ENCODE assay signal across 29 mouse cellular contexts in genomic region chr1:92309381-92309780, GRCm38 (mm10).
DNase-seq lines count a peak whose midpoint lies in the region; ATAC-seq and TF ChIP-seq lines count a peak whose summit lies in the region.
"Had no signal": no experiment of that assay in that cellular context is flagged by ENCODE, and none has a peak within 500 bp of the region (broad histone marks: within the 10 kb centered on the region; RNA-seq: fewer than 3 reads in every experiment).

No protein-coding gene starts in this region.

- no peaks in the 10 kb centered on the region for H3K79me2 ChIP-seq in heart, adult 2 months (replicated peaks; ENCODE audit: control insufficient read depth, insufficient read depth, low read length)

- no peak for TF ChIP-seq CTCF in heart, adult 2 months (IDR thresholded peaks at IDR 0.05)

- H3K9ac ChIP-seq in forebrain, embryonic 11.5 days (ENCODE audit: low read length) = no peak overlapping the region
- H3K9ac ChIP-seq in forebrain, embryonic 16.5 days (replicated peaks; ENCODE audit: low read depth, low read length) = no peak overlapping the region
- no peak overlapping the region for H3K9ac ChIP-seq in heart, adult 2 months (ENCODE audit: low read depth, low read length)
- H3K9ac ChIP-seq: hindbrain, embryonic 13.5 days; limb, embryonic 15.5 days; liver, embryonic 13.5 days; midbrain, embryonic 12.5 days had no signal

- DNase-seq in forebrain, embryonic 11.5 days (ENCODE audit: low spot score) = peak; percentile 15
- peak in 1 of 2 experiments; percentile 31 for DNase-seq in heart, adult 2 months
- no peak for DNase-seq in heart, embryonic 10.5 days (ENCODE audit: low spot score)
- peak; percentile 0 for DNase-seq in ovary, postnatal 36 days (ENCODE audit: low spot score)
- DNase-seq in ovary, adult 18-20 months (ENCODE audit: low spot score) = no peak
- no peak for DNase-seq in natural killer cell, adult 2 months (ENCODE audit: low spot score in 2 of 2)
- DNase-seq: adrenal gland, adult 2 months; adrenal gland, postnatal 36 days; cerebellum, adult 8-10 months; cerebellum, postnatal 25 days; gastrocnemius, adult 2 months; kidney, adult 8-10 months; liver, embryonic 13.5 days; lung, adult 18-20 months; spleen, adult 18-20 months; thymus, adult 18-20 months; thymus, postnatal 25 days had no signal

- 77% methylated on average over 6 of the region's 6 CpGs for WGBS in forebrain, embryonic 11.5 days
- WGBS in forebrain, embryonic 16.5 days = 73% methylated on average over 6 of the region's 6 CpGs
- WGBS in heart, adult 2 months = 71% methylated on average over 6 of the region's 6 CpGs
- 86% methylated on average over 6 of the region's 6 CpGs for WGBS in heart, embryonic 10.5 days

- TF ChIP-seq EP300 in heart, adult 2 months (IDR thresholded peaks at IDR 0.05; ENCODE audit: insufficient read depth, low read depth, low read length) = no peak

- H3K4me1 ChIP-seq in forebrain, embryonic 11.5 days (replicated peaks; ENCODE audit: control insufficient read depth, insufficient read depth, low read length) = no peaks in the 10 kb centered on the region
- no peaks in the 10 kb centered on the region for H3K4me1 ChIP-seq in forebrain, embryonic 16.5 days (replicated peaks; ENCODE audit: control insufficient read depth, insufficient read depth, low read length)
- H3K4me1 ChIP-seq in heart, adult 2 months (ENCODE audit: control insufficient read depth, insufficient read depth, low read length) = peaks cover 2% of the 10 kb centered on the region; the same call in 1 of the 2 replicates
- no peaks in the 10 kb centered on the region for H3K4me1 ChIP-seq in heart, embryonic 10.5 days
- H3K4me1 ChIP-seq: forebrain, embryonic 10.5 days; limb, embryonic 10.5 days; limb, embryonic 15.5 days; liver, embryonic 13.5 days; megakaryocyte, embryonic 14.5 days; midbrain, embryonic 12.5 days had no signal

- H3K27ac ChIP-seq in forebrain, embryonic 11.5 days (ENCODE audit: low read depth, low read length) = no peak overlapping the region
- no peak overlapping the region; the same call in 1 of the 2 replicates for H3K27ac ChIP-seq in forebrain, embryonic 16.5 days (ENCODE audit: low read length)
- H3K27ac ChIP-seq in heart, adult 2 months = peak overlapping the region; percentile 30
- H3K27ac ChIP-seq in heart, embryonic 10.5 days = no peak overlapping the region
- H3K27ac ChIP-seq: forebrain, embryonic 10.5 days; gastrocnemius, adult 2 months; hindbrain, embryonic 13.5 days; kidney, postnatal 0 days; limb, embryonic 10.5 days; limb, embryonic 15.5 days; liver, embryonic 13.5 days; midbrain, embryonic 12.5 days had no signal

- intact Hi-C loops in heart, adult 2 months (cut with DNase I) = no loop called here

- no peaks in the 10 kb centered on the region; the same call in 1 of the 2 replicates for H3K9me3 ChIP-seq in forebrain, embryonic 11.5 days (ENCODE audit: control insufficient read depth, low read length)
- H3K9me3 ChIP-seq in forebrain, embryonic 16.5 days (ENCODE audit: control insufficient read depth, low read length) = peaks cover 3% of the 10 kb centered on the region; the same call in 1 of the 2 replicates
- H3K9me3 ChIP-seq in heart, embryonic 10.5 days = no peaks in the 10 kb centered on the region
- H3K9me3 ChIP-seq: forebrain, embryonic 10.5 days; limb, embryonic 10.5 days; limb, embryonic 15.5 days; midbrain, embryonic 12.5 days had no signal

- no peak overlapping the region for H3K4me2 ChIP-seq in forebrain, embryonic 11.5 days (ENCODE audit: low read depth, low read length, severe bottlenecking)
- H3K4me2 ChIP-seq in forebrain, embryonic 16.5 days (ENCODE audit: low read length) = no peak overlapping the region
- H3K4me2 ChIP-seq: hindbrain, embryonic 13.5 days; limb, embryonic 15.5 days; liver, embryonic 13.5 days; midbrain, embryonic 12.5 days had no signal

- TF ChIP-seq POLR2A in heart, adult 2 months (IDR thresholded peaks at IDR 0.05; ENCODE audit: insufficient read depth, low read depth, low read length) = no peak

- ATAC-seq in forebrain, embryonic 11.5 days (replicated peaks; ENCODE audit: low FRiP score) = no peak
- ATAC-seq in forebrain, embryonic 16.5 days = no peak
- ATAC-seq in erythroid progenitor cell, adult 5-6 weeks (replicated peaks; ENCODE audit: low FRiP score, poor library complexity, severe bottlenecking) = no peak
- ATAC-seq: activated CD4-positive, CD25-positive, alpha-beta regulatory T cell, adult 4 months; intestine, embryonic 16.5 days; lung, postnatal 0 days had no signal

- no peaks in the 10 kb centered on the region for H3K36me3 ChIP-seq in forebrain, embryonic 11.5 days (ENCODE audit: control insufficient read depth, insufficient read depth, low read length)
- no peaks in the 10 kb centered on the region for H3K36me3 ChIP-seq in forebrain, embryonic 16.5 days (ENCODE audit: control insufficient read depth, insufficient read depth)
- H3K36me3 ChIP-seq in heart, adult 2 months (ENCODE audit: control insufficient read depth, insufficient read depth, low read length) = no peaks in the 10 kb centered on the region
- no peaks in the 10 kb centered on the region for H3K36me3 ChIP-seq in heart, embryonic 10.5 days
- H3K36me3 ChIP-seq: forebrain, embryonic 10.5 days; hindbrain, embryonic 13.5 days; limb, embryonic 10.5 days; limb, embryonic 15.5 days; liver, embryonic 13.5 days; midbrain, embryonic 12.5 days had no signal

- H3K27me3 ChIP-seq in forebrain, embryonic 11.5 days (ENCODE audit: control insufficient read depth, insufficient read depth, low read length) = no peaks in the 10 kb centered on the region
- no peaks in the 10 kb centered on the region for H3K27me3 ChIP-seq in forebrain, embryonic 16.5 days (replicated peaks; ENCODE audit: control insufficient read depth, insufficient read depth, low read length)
- no peaks in the 10 kb centered on the region for H3K27me3 ChIP-seq in heart, adult 2 months (ENCODE audit: control insufficient read depth, insufficient read depth, low read length)
- H3K27me3 ChIP-seq in heart, embryonic 10.5 days (ENCODE audit: insufficient read depth, poor library complexity, severe bottlenecking) = no peaks in the 10 kb centered on the region
- H3K27me3 ChIP-seq: hindbrain, embryonic 13.5 days; limb, embryonic 15.5 days; liver, embryonic 13.5 days; midbrain, embryonic 12.5 days had no signal

- no peak overlapping the region for H3K4me3 ChIP-seq in forebrain, embryonic 11.5 days (ENCODE audit: low read depth, low read length)
- no peak overlapping the region for H3K4me3 ChIP-seq in forebrain, embryonic 16.5 days (replicated peaks; ENCODE audit: low read length)
- no peak overlapping the region for H3K4me3 ChIP-seq in heart, adult 2 months
- H3K4me3 ChIP-seq in heart, embryonic 10.5 days = no peak overlapping the region
- H3K4me3 ChIP-seq: forebrain, embryonic 10.5 days; gastrocnemius, adult 2 months; hindbrain, embryonic 13.5 days; limb, embryonic 10.5 days; limb, embryonic 15.5 days; liver, embryonic 13.5 days; megakaryocyte, embryonic 14.5 days; midbrain, embryonic 12.5 days had no signal

Comparison
In these comparisons a context has a peak if more than half of its experiments do, and no peak if none do; other contexts are left out.
1. DNase-seq: peak in forebrain, embryonic 11.5 days (single experiment) and ovary, postnatal 36 days (single experiment); none in heart, embryonic 10.5 days (single experiment), ovary, adult 18-20 months (single experiment) and natural killer cell, adult 2 months (0 of 2).